Mouse (Mus musculus) E14TG2a.4 (cell line): ENCODE data around the gene Fer.

Source experiments
- CTCF ChIP-seq: conservative IDR thresholded peaks from 2 replicates; pipeline ENCODE4 v1.5.1; 2014; ENCODE audit warnings: low read length
- POU5F1 ChIP-seq: IDR thresholded peaks from 2 replicates; pipeline ENCODE4 v1.6.1; 2014; ENCODE audit warnings: low read length, borderline replicate concordance

GRCm38 (mm10) chr17:63863647-63864149 lies 836 bp downstream of the Fer start, which contains the start of gene A930002H24Rik:
- TF ChIP-seq CTCF (no peak), POU5F1 (no peak)
